Mouse (Mus musculus) layer of hippocampus, adult 11-12 months (tissue): ENCODE data around the gene Ctf1.
"Not testable (repeated sequence)": the region's sequence is repeated elsewhere in the genome, so short reads cannot be mapped to it uniquely, and the experiment has no call there.

Source experiments
- DNase-seq: peaks from one replicate; pipeline ENCODE4 v3.0.0; 2022; ENCODE audit warnings: low spot score

Gene Ctf1

DNA sequence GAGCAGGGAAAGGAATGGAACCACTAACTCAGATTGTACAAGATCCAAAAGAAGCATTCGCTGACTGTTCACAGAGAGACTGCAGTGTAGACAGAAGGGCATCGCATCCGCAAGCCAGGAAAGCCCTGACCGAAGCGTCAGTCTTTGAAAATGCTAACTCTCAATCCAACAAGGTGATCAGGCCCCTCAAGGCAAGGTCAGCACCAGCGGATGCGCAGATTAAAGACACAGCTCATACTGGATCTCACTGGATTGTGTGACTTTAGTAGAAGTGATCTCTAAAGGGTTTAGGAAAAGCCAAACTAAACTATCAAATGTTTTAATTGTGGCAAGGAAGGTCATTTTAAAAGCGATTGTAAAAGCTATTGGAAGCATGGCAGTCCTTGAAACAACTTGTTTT is 19.2 kb upstream of the Ctf1 start:
- no peak for DNase-seq

GRCm38 (mm10) chr7:127693730-127694129 is 18.8 kb upstream of the Ctf1 start:
- not testable (repeated sequence) for DNase-seq

GRCm38 (mm10) chr7:127698986-127699385 is 13.6 kb upstream of the Ctf1 start:
- DNase-seq: no peak

- DNase-seq: no peak
These were observed 11.7 kb upstream of the Ctf1 start for GRCm38 (mm10) chr7:127700712-127701331.

DNA sequence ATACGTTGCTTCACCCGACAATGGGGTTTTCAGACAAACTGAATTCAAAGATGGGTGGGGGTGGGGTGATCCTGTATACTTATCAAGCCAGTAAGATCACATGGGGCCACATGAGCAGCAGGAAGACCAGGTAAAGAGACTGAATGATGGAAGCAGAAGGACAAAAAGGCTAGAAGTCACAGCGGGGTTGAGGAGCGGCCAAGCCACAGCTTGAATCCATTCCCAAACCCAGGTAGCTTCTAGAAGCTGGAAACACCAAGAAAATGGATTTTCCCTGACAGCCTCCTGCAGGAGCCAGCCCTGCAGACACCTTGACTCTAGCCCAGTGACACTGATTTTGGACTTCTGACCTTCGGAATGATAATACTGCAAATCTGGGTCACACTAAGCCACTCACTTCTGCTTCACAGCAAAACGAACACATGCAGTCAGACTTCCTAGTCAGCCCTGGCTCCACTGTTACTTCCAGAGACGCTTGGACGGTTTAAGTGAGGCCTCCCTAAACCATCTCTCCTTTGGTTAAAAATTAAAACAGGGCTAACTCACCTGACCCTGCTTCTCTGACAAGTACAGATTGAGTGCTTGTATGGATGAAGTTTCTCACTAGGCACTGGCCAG is 8.9 kb upstream of the Ctf1 start:
- DNase-seq: no peak

DNA sequence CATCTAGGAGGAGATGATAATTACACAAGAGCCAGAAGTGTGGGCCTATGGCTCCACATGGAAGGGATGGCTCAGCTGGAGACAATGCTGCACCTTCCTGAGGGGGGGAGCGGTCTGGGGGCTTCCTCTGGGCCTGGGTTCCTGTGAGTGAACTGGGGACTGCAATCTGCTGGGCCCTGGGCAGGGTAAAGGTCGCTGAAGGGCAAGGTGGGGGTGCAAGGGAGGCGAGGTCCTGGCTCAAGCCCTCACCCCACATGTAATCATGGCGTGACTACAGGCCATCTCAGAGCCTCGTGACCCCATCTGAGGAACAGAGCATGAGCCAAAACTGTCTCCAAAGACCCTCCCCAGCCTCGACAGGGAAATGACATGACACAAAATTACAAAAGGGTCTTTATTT is 7.9 kb upstream of the Ctf1 start:
- DNase-seq: no peak

DNA sequence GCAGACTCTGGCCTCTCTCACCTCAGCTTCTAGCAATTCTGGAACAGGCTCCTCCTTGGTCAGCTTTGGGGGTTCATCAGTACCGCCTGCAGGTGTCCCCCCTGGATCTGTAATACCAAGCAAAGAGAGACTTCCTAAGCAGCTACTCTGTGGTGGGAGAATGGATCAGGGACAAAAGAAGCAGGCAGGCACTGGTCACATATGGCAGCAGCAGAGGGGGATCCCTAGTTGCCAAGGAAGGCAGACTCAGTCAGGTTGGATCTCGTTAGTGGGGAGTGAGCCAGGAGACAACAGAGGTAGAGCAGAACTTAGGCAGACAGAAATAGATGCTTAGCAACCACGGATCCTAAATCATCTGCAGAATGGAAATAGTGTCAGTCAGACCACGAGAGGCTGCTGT is 6.8 kb upstream of the Ctf1 start:
- DNase-seq: no peak

GRCm38 (mm10) chr7:127707045-127707956 is 5.2 kb upstream of the Ctf1 start:
- DNase-seq: no peak

DNA sequence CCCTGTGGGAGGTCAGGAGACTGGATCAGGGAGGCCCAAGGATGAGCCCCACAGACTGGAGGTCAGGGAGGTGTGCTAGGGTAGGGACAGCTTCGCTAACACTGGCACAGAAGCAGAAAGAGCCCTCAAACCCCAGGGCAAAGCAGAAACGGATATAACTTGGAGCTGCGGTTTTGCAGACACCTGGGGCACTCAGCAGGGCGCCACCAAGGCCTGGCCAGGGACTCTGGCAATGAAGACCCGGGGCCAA is 4.7 kb upstream of the Ctf1 start:
- DNase-seq: no peak

- peak; percentile 86 for DNase-seq
These were observed 4.1 kb upstream of the Ctf1 start, which contains the start of gene Bcl7c for GRCm38 (mm10) chr7:127708207-127709078. TSS of gene Bcl7c (minus strand) at chr7:127708933.

- no peak for DNase-seq
These were observed 3.1 kb upstream of the Ctf1 start for GRCm38 (mm10) chr7:127709261-127709979.

GRCm38 (mm10) chr7:127711031-127711430 is 1.5 kb upstream of the Ctf1 start:
- no peak for DNase-seq

GRCm38 (mm10) chr7:127711456-127711855 is 1.1 kb upstream of the Ctf1 start:
- DNase-seq: no peak

DNA sequence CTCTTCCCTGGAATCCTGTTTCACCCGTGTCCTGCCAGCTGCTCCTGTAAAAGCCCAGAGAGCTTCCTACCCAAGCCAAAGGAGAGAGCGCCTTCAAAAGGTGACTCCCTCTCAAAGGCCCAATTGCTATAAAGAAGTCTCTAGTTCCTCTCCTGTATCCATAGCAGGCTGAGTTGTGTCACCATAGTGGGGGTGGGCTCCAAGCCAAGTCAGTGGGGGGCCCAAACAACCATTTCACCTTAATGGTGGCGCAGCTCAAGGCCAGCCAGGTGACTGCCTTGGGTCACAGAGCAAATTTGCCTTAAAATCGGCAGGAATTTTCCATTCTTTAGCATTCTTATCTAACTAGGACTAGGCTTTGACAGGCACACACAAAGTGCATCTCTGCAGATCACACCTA is 2.3 kb downstream of the Ctf1 start:
- DNase-seq: no peak

GRCm38 (mm10) chr7:127716992-127717391 is 4.5 kb downstream of the Ctf1 start:
- peak; percentile 45 for DNase-seq

- no peak for DNase-seq
These were observed 5.8 kb downstream of the Ctf1 start for GRCm38 (mm10) chr7:127718339-127718738.

DNA sequence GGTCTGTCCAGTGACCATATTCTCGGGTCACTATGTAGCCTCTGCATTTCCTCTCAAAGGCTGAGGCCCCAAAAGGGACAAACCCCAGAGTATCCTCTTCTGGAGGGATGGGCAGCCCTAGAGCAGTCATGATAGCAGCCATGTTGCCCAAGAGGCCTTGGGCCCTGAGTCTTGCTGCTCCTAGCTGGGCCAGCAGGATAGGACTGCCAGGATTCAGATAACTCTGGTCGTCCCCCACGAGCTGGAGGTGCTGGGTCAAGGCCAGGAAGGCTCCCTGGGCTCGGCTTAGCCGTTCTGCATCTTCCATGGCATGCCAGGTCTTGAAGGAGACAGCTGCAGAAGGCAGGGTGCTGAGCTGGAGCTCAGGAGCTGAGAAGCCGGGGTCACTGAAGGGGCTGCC is 6.7 kb downstream of the Ctf1 start:
- DNase-seq: no peak

DNA sequence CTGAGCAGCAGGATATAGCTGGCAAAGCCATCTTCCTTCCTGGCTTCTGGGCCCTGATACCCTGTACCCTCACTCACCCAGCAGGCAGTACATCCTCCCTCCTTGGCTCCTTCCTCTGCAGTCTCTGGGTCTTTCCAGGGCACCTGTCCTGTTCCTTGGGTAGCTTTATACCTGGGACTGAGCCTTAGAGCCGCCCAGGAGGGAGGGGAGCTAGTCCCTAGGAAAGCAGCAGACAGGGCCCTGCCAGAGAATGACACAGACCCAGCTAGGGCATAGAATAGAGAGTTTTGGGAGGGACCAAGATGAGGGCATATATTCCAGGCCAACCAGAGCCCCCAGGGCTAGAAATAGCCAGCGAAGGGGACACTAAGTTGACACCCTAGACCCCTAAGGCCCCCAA is 13.0 kb downstream of the Ctf1 start:
- no peak for DNase-seq

DNA sequence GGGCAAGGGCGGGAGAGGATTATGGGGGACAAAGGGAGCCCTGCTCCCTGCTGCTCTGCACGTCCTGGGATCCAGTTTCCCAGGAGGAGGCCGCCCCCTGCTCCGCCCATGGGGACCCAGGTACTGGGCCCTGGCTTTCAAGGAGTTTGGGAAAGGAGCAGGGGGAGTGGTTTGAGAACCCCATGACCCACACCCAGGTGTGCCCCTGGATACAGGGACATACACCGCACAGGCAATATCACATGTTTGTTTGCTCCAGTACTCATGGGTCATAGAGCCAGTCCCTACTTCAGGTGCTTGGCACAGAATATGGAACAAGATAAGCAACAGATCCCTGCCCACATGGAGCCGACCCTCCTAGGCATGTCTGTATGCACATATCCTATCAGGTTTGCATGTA is 13.4 kb downstream of the Ctf1 start:
- no peak for DNase-seq

DNA sequence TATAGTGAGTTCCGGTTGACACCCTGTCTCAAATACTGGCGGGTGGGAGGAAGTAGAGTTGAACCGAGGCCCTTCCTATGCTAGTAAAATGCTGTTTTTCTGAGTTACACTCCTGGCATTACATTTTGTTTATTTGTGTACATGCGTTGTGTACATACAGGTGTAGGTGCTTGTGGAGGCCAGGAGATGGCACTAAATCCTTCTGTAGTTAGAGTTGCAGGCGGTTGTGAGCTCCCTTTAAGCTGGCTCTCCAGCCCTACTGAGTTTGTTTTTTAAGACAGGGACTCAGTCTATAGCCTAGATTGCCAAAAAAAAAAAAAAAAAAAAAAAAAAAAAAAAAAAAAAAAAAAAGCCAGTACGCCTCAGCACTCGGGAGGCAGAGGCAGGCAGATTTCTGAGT is 15.4 kb downstream of the Ctf1 start:
- DNase-seq: no peak

DNA sequence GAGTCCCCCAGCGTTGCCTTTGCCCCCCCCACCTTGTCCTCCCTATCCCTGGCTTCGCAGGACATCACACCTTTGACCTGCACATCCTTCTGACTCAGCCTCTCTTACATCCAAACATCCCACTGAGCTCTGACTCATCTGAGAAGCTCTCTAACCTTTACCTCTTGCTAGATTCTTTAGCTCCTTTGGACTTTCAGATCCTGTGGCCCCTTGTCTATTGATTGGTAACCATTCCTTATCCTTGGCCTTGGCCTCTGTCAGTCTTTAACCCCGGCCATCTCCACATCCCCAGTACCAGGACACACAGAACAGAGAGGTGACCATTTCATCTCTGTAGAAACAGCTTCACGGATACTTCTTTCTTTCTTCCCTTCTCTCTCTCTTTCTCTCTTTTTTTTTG is 17.6 kb downstream of the Ctf1 start:
- DNase-seq: no peak

DNA sequence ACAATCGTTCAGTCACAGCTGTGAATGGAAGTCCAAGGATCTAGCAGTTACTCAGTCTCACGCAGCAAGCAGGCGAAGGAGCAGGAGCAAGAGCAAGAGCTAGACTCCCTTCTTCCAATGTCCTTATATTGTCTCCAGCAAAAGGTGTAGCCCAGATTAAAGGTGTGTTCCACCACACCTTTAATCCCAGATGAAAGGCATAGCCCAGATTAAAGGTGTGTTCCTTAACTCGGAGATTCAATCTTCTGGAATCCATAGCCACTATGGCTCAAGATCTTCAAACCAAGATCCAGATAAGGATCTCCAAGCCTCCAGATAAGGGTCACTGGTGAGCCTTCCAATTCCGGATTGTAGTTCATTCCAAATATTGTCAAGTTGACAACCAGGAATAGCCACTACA is 19.5 kb downstream of the Ctf1 start, which contains the start of gene Ctf2:
Gene Ctf2 (minus strand): TSS at position 101 of the 400 bp plus-strand sequence.
- not testable (repeated sequence) for DNase-seq
